Mouse (Mus musculus) cerebellum, adult 2 months (tissue): ENCODE results near the gene Gm10234.

Source experiments
- CTCF ChIP-seq: fragments of 200-500 bp; IDR thresholded peaks from 2 replicates; pipeline ENCODE4 v1.5.1; 2011; ENCODE audit warnings: low read depth, mild to moderate bottlenecking, control low read depth, low read length, moderate library complexity, borderline replicate concordance; ENCODE audit not compliant: insufficient read depth
- POLR2A ChIP-seq: fragments of 200-500 bp; IDR thresholded peaks from 2 replicates; pipeline ENCODE4 v1.6.1; 2011; ENCODE audit warnings: low read length, control low read depth, borderline replicate concordance; ENCODE audit not compliant: insufficient read depth

DNA sequence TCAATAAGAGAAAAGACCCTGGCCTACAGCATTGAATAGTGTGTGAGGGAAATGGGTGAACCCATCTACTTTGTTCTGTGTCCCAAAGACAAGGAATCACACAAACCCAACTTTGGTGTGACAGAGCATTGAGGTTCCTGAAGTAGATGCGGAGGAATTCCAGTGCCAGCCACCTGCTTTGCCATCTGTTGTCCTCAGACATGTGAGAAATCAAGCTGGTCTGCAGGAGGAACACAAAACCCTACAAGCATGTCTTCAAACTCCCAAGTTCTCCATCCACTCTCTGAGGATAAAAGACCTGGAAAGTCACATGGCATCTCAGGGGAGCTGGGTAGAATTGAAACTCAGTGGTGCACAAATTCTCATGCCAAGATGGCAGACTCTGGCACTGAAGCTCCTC, 44.3 kb upstream of the Gm10234 start:
- TF ChIP-seq CTCF (no peak), POLR2A (no peak)
